Mouse (Mus musculus): ENCODE results near the gene Ldb2.

DNA sequence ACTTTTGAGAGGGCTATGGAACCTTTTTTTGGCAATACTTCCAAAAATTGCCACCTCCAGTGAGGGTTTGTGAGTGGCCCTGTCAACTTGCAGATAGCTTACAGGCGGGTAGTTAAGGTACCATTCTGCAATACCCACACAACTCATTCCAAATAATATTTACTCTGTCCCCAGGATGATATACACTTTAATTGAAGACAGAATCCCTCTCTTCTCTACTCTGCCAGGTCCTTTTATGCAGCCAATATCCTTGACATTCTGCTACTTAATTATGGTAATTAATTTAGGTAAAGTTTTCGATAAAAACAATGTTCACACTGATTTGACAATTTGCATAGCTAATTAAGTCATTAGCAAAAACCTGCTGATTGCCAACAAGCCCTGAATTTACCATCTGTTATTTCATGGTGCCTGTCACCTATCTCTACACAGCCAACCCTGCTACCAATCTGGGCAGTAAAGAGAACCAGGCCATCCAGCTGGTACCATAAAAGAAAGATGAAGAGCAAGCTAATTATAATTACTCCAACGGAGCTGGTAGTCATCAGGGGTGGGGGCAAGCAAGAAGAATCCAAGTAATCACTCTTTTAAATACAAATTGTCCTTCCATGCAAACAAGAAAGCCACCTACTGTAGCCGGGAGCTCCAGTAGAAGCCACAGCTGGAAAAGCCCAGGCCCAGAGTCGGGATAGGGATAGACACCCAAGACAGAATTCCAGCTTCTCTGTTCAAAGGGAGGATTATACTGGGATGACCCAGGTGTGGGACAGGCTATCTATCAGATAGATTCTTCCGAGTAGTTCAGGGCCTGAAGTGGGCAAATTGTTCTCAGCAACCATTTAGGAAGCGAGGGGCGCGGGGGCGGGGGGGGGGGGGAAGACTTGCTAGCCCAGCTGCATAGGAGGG is 325.4 kb downstream of the Ldb2 start:
- TF ChIP-seq CTCF (IDR thresholded peaks at IDR 0.05; ENCODE audit: borderline replicate concordance, extremely low read depth, insufficient read depth, insufficient read length) = no peak
- no peak for TF ChIP-seq POLR2A (IDR thresholded peaks at IDR 0.05; ENCODE audit: borderline replicate concordance, extremely low read depth, insufficient read depth, insufficient read length, poor library complexity, severe bottlenecking)

All from brain, embryonic 14.5 days (tissue).